Mouse (Mus musculus): ENCODE results near the gene Zfp692.

Zfp692 gene

GRCm38 (mm10) chr11:58307411-58308080, 677 bp downstream of the Zfp692 start:
- peak; percentile 63 to 83 for DNase-seq (ENCODE audit: low spot score in 2 of 2)

GRCm38 (mm10) chr11:58308661-58309060, 1.8 kb downstream of the Zfp692 start:
- no peak for DNase-seq (ENCODE audit: low spot score in 2 of 2)

GRCm38 (mm10) chr11:58314069-58314468, 7.2 kb downstream of the Zfp692 start:
- no peak for DNase-seq (ENCODE audit: low spot score in 2 of 2)

GRCm38 (mm10) chr11:58315536-58316168, 8.8 kb downstream of the Zfp692 start:
- no peak for DNase-seq (ENCODE audit: low spot score in 2 of 2)

- peak in 1 of 2 experiments; percentile 63 for DNase-seq (ENCODE audit: low spot score in 2 of 2)
Measured at GRCm38 (mm10) chr11:58316344-58316743, 9.5 kb downstream of the Zfp692 start.

- DNase-seq (ENCODE audit: low spot score in 2 of 2): peak in 1 of 2 experiments; percentile 60
Measured at GRCm38 (mm10) chr11:58316768-58317390, 10.0 kb downstream of the Zfp692 start.

- peak; percentile 99 for DNase-seq (ENCODE audit: low spot score in 2 of 2)
Measured at GRCm38 (mm10) chr11:58322824-58323569, 16.1 kb downstream of the Zfp692 start.

- no peak for DNase-seq (ENCODE audit: low spot score in 2 of 2)
Measured at GRCm38 (mm10) chr11:58323570-58324340, 16.9 kb downstream of the Zfp692 start.

GRCm38 (mm10) chr11:58324614-58325229, 17.9 kb downstream of the Zfp692 start:
- no peak for DNase-seq (ENCODE audit: low spot score in 2 of 2)

GRCm38 (mm10) chr11:58326781-58327180, 19.9 kb downstream of the Zfp692 start:
- DNase-seq (ENCODE audit: low spot score in 2 of 2): no peak

GRCm38 (mm10) chr11:58329906-58330275, 23.0 kb downstream of the Zfp692 start:
- no peak for DNase-seq (ENCODE audit: low spot score in 2 of 2)

GRCm38 (mm10) chr11:58330276-58331148, 23.6 kb downstream of the Zfp692 start, which contains the start of the genes Zfp672 and Sh3bp5l:
Gene Zfp672 (minus strand): TSS chr11:58330339.
Gene Sh3bp5l (plus strand): TSS chr11:58330724.
- DNase-seq (ENCODE audit: low spot score in 2 of 2): peak; percentile 87 to 91

GRCm38 (mm10) chr11:58331149-58331495, 24.3 kb downstream of the Zfp692 start:
- DNase-seq (ENCODE audit: low spot score in 2 of 2): no peak

GRCm38 (mm10) chr11:58331546-58331945, 24.7 kb downstream of the Zfp692 start:
- no peak for DNase-seq (ENCODE audit: low spot score in 2 of 2)

GRCm38 (mm10) chr11:58334746-58335145, 27.9 kb downstream of the Zfp692 start:
- no peak for DNase-seq (ENCODE audit: low spot score in 2 of 2)

GRCm38 (mm10) chr11:58346745-58347144, 39.9 kb downstream of the Zfp692 start:
- no peak for DNase-seq (ENCODE audit: low spot score in 2 of 2)

- DNase-seq (ENCODE audit: low spot score in 2 of 2): peak in 1 of 2 experiments; percentile 67
Measured at GRCm38 (mm10) chr11:58350628-58351027, 43.8 kb downstream of the Zfp692 start.

GRCm38 (mm10) chr11:58351179-58351578, 44.3 kb downstream of the Zfp692 start:
- peak in 1 of 2 experiments; percentile 49 for DNase-seq (ENCODE audit: low spot score in 2 of 2)

- peak; percentile 59 to 69 for DNase-seq (ENCODE audit: low spot score in 2 of 2)
Measured at GRCm38 (mm10) chr11:58352681-58353548, 46.0 kb downstream of the Zfp692 start.

Data from spleen, postnatal 4 days (tissue).